ENCODE assay signal across 9 mouse cellular contexts in the genomic region with DNA sequence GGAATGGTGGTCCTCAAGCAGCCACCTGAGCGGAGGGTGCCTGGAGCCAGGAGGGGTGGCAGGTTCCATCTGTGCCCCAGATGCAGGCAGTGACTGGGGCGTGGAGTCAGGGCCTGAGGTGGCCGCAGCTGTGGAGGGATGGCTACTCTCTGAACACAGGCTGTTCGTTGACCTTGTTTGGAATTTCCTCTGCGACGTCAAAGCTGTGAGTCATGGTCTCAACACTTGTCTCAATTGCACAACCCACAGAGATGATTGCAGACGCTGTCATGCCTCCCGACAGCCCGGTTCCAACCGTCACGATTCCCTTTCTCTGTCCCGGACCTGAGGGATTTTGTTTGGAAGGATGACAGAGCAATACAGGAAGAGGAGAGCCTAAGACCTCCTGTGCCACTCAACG. TPM values are rescaled to one million over a fixed set of nuclear protein-coding genes. Genes with fewer than 3 reads are reported as not detected.
DNase-seq lines count a peak whose midpoint lies in the region; ATAC-seq lines count a peak whose summit lies in the region.
"Had no signal": no experiment of that assay in that cellular context is flagged by ENCODE, and none has a peak within 500 bp of the region (broad histone marks: within the 10 kb centered on the region; RNA-seq: fewer than 3 reads in every experiment).

No protein-coding gene starts in this region.

- no peak overlapping the region for H3K9ac ChIP-seq in intestine, embryonic 15.5 days
- H3K9ac ChIP-seq: limb, embryonic 13.5 days had no signal

- H3K27ac ChIP-seq in intestine, embryonic 15.5 days = no peak overlapping the region
- H3K27ac ChIP-seq: limb, embryonic 13.5 days had no signal

- no peak for ATAC-seq in intestine, embryonic 15.5 days

- H3K4me3 ChIP-seq in intestine, embryonic 15.5 days (replicated peaks) = no peak overlapping the region
- H3K4me3 ChIP-seq: limb, embryonic 13.5 days had no signal

- peak; percentile 72 for DNase-seq in urinary bladder, postnatal 14 days (ENCODE audit: low spot score)
- no peak for DNase-seq in urinary bladder, adult 2 months (ENCODE audit: low spot score)
- peak; percentile 72 for DNase-seq in gastrocnemius, adult 18-20 months (ENCODE audit: low spot score)
- DNase-seq in lung, postnatal 4 days = peak; percentile 68 to 71
- no peak for DNase-seq in spleen, postnatal 36 days (ENCODE audit: low spot score in 2 of 2)
- DNase-seq in layer of hippocampus, adult 9-10 months (ENCODE audit: low spot score) = no peak
- DNase-seq in thymus, postnatal 0 days (ENCODE audit: low spot score) = no peak

- H3K27me3 ChIP-seq in intestine, embryonic 15.5 days (replicated peaks) = no peaks in the 10 kb centered on the region
- H3K27me3 ChIP-seq: limb, embryonic 13.5 days had no signal

- H3K4me1 ChIP-seq in intestine, embryonic 15.5 days (replicated peaks) = peaks cover 9% of the 10 kb centered on the region; the same call in 1 of the 2 replicates

- peak overlapping the region; percentile 20; the same call in 1 of the 2 replicates for H3K4me2 ChIP-seq in intestine, embryonic 15.5 days (replicated peaks)
- H3K4me2 ChIP-seq: limb, embryonic 13.5 days had no signal

- 39% methylated on average over 13 of the region's 13 CpGs for WGBS in intestine, embryonic 15.5 days

- no peaks in the 10 kb centered on the region for H3K9me3 ChIP-seq in intestine, embryonic 15.5 days
- H3K9me3 ChIP-seq: limb, embryonic 13.5 days had no signal

- H3K36me3 ChIP-seq in intestine, embryonic 15.5 days = no peaks in the 10 kb centered on the region
- H3K36me3 ChIP-seq: limb, embryonic 13.5 days had no signal

RNA-seq across cellular contexts. Expression of gene Id3, which starts 26.3 kb away (rescaled TPM):
- 272 and 386 TPM in 2 replicates for polyA plus RNA-seq in urinary bladder, adult 2 months (2012; rRNA removed)
- 10 to 100 TPM; 13.7 to 24.1 TPM for total RNA-seq in gastrocnemius, adult 18-20 months (2021)
- 269 and 285 TPM in 2 replicates for polyA plus RNA-seq in intestine, embryonic 15.5 days (2015; fragmentation: Nextera tagmentation; extraction: Ambion mirVana)
- 262 and 327 TPM in 2 replicates for polyA plus RNA-seq in thymus, postnatal 0 days (2015; fragmentation: Nextera tagmentation; extraction: Ambion mirVana)

RNA-seq across cellular contexts. Expression of gene E2f2, which starts 55.2 kb away (rescaled TPM):
- 0.50 TPM in 2 replicates for polyA plus RNA-seq in urinary bladder, adult 2 months (2012; rRNA removed)
- under 1 TPM; 0.73 to 0.76 TPM for total RNA-seq in gastrocnemius, adult 18-20 months (2021)
- 8.1 and 9.8 TPM in 2 replicates for polyA plus RNA-seq in intestine, embryonic 15.5 days (2015; fragmentation: Nextera tagmentation; extraction: Ambion mirVana)
- polyA plus RNA-seq in thymus, postnatal 0 days (2015; fragmentation: Nextera tagmentation; extraction: Ambion mirVana) = 58.9 and 64.1 TPM in 2 replicates

Comparison
In these comparisons a context has a peak if more than half of its experiments do, and no peak if none do; other contexts are left out.
1. DNase-seq: peak in urinary bladder, postnatal 14 days (single experiment), gastrocnemius, adult 18-20 months (single experiment) and lung, postnatal 4 days (2 of 2); none in urinary bladder, adult 2 months (single experiment), spleen, postnatal 36 days (0 of 2), layer of hippocampus, adult 9-10 months (single experiment) and thymus, postnatal 0 days (single experiment).